Mouse (Mus musculus): Measurements from ENCODE around the gene Ston2.

The Ston2 gene

GRCm38 (mm10) chr12:91787959-91788437, at the start of gene Ston2:
Gene Ston2, minus strand, starts transcription at chr12:91788387.
- no peak for DNase-seq

- DNase-seq, result no peak
Measured at GRCm38 (mm10) chr12:91837401-91838065, 49.3 kb upstream of the Ston2 start.

- no peak for DNase-seq
Measured at GRCm38 (mm10) chr12:91833939-91834333, 45.7 kb upstream of the Ston2 start.

- no peak for DNase-seq
Measured at GRCm38 (mm10) chr12:91833237-91833938, 45.2 kb upstream of the Ston2 start.

- no peak for DNase-seq
Measured at GRCm38 (mm10) chr12:91831410-91831809, 43.2 kb upstream of the Ston2 start.

- no peak for DNase-seq
Measured at GRCm38 (mm10) chr12:91820461-91820860, 32.3 kb upstream of the Ston2 start.

GRCm38 (mm10) chr12:91818726-91819125, 30.5 kb upstream of the Ston2 start:
- no peak for DNase-seq

- DNase-seq, result peak; percentile 59
Measured at GRCm38 (mm10) chr12:91815990-91816389, 27.8 kb upstream of the Ston2 start.

GRCm38 (mm10) chr12:91815552-91815951, 27.4 kb upstream of the Ston2 start:
- no peak for DNase-seq

GRCm38 (mm10) chr12:91808911-91809310, 20.7 kb upstream of the Ston2 start:
- no peak for DNase-seq

GRCm38 (mm10) chr12:91807761-91808160, 19.6 kb upstream of the Ston2 start:
- peak; percentile 15 for DNase-seq

- DNase-seq, result peak; percentile 21
Measured at GRCm38 (mm10) chr12:91807095-91807494, 18.9 kb upstream of the Ston2 start.

GRCm38 (mm10) chr12:91804262-91804661, 16.1 kb upstream of the Ston2 start:
- DNase-seq, result no peak

- no peak for DNase-seq
Measured at GRCm38 (mm10) chr12:91803207-91803932, 15.2 kb upstream of the Ston2 start.

- DNase-seq, result no peak
Measured at GRCm38 (mm10) chr12:91802586-91803206, 14.5 kb upstream of the Ston2 start.

- no peak for DNase-seq
Measured at GRCm38 (mm10) chr12:91800861-91801385, 12.7 kb upstream of the Ston2 start.

GRCm38 (mm10) chr12:91799821-91800335, 11.7 kb upstream of the Ston2 start:
- no peak for DNase-seq

- DNase-seq, result peak; percentile 27
Measured at GRCm38 (mm10) chr12:91799379-91799773, 11.2 kb upstream of the Ston2 start.

- DNase-seq, result peak; percentile 43
Measured at GRCm38 (mm10) chr12:91798720-91799378, 10.7 kb upstream of the Ston2 start.

- DNase-seq, result no peak
Measured at GRCm38 (mm10) chr12:91796774-91797173, 8.6 kb upstream of the Ston2 start.

GRCm38 (mm10) chr12:91793266-91793665, 5.1 kb upstream of the Ston2 start:
- no peak for DNase-seq

GRCm38 (mm10) chr12:91791822-91792221, 3.6 kb upstream of the Ston2 start:
- no peak for DNase-seq

Data from thymus, postnatal 14 days (tissue).